Mouse (Mus musculus): ENCODE measurements around the gene Ado. TPM values are rescaled to one million over a fixed set of nuclear protein-coding genes. Genes with fewer than 3 reads are reported as not detected.

Ado gene
- 74.8 and 75.9 TPM in 2 replicates for polyA plus RNA-seq (2016; fragmentation: Nextera tagmentation; extraction: Ambion mirVana)

DNA sequence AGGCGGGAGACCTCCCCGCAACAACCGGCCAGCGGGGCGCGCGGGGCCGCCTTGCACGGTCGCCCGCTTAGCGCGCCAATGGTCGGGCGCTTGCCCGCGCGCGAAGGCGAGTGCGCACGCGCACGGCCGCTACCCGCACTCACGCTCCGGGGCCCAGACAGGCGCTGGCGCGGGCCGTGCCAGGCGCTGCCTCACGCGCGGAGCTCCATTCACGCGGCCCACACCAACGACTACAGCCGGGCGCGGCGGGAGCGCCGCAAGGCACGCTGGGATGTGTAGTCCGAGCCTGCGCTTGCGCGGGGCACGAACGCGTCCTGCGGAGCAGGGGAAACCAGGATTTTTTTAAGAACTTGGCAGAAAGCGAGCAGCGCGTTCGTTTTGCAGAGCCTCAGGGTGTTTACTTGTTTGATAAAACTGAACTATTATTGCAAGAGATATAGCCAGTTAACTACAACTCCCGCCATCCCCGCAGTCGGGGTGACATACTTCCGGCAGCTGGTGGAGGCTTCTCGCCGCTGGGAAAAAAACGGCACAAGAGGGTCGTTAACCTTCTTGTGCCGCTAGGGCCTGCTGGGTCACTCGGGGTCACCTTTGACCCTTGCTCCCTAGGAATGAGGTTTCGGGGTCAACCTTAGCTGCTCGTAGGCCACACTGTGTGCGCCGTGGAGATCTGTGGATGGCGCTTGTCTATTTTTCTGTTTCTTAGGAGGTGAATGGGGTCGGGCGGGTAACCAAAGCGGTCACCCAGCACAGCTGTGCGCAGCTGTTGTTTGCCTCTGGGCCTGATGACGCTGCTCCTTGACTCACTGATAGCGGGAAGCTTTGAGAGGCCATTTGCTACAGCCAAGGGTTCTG is at the start of gene Ado:
Gene Ado, minus strand, starts transcription at position 79 of the 855 bp plus-strand sequence.
- Histone ChIP-seq H3K4me3 (peak within 1 kb of the TSS; percentile 89), H3K9ac (replicated peaks) (peak within 1 kb of the TSS; percentile 91), H3K27me3 (peaks cover 5% of the 10 kb centered on the region; the same call in 1 of the 2 replicates), H3K27ac (replicated peaks) (peak within 1 kb of the TSS; percentile 96), H3K4me1 (peaks cover 28% of the 10 kb centered on the region), H3K36me3 (no peaks in the 10 kb centered on the region), H3K4me2 (replicated peaks) (peak within 1 kb of the TSS; percentile 95), H3K9me3 (no peaks in the 10 kb centered on the region)
- under 1% methylated on average over 78 of the region's 79 CpGs for WGBS
- ATAC-seq (ENCODE audit: low FRiP score, low read depth) = peak; percentile 97

- 86% methylated on average over 3 of the region's 3 CpGs for WGBS
- no peak overlapping the region for H3K9ac ChIP-seq (replicated peaks)
- no peaks in the 10 kb centered on the region for H3K36me3 ChIP-seq
- H3K4me1 ChIP-seq = no peaks in the 10 kb centered on the region
- no peak overlapping the region for H3K4me2 ChIP-seq (replicated peaks)
- H3K27ac ChIP-seq (replicated peaks) = no peak overlapping the region
- no peak for ATAC-seq (ENCODE audit: low FRiP score, low read depth)
- H3K9me3 ChIP-seq = no peaks in the 10 kb centered on the region
- H3K27me3 ChIP-seq = no peaks in the 10 kb centered on the region
- H3K4me3 ChIP-seq = no peak overlapping the region
Measured at GRCm38 (mm10) chr10:67595278-67595677, 46.5 kb upstream of the Ado start.

DNA sequence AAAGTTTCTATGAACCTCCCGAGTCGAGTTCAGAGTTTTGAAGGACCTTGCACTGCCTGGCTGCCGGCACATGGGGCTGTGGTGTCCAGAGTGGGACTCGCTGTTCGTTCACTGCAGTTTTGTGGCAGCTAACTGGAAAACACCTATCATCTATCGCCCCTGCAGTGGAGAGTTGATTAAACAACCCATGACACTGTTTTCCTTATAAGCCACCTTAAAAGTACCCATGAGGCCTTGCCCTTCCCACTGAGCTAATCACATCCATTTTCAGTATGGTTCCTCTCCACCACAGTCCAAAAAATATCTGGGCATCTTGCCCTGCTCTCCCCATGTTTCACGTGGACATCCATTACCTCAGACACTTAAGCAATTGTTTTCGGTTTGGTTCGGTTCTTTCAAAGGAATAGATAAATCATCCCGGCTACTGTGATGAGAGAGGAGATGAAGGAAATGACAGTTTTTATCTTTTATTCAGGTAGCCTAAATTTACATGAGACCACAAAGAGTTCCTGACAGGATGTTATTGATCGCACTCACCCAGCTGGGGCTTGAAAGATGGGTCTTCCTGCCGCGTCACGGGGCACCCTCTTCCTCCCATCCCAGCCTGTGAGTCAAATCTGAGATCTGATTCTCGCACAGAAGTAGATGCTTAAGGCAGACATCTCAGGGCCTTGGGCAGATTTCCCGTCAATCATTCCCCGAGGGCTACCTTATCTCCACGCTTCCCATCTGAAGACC is 37.3 kb upstream of the Ado start:
- no peaks in the 10 kb centered on the region for H3K27me3 ChIP-seq
- H3K36me3 ChIP-seq = no peaks in the 10 kb centered on the region
- ATAC-seq (ENCODE audit: low FRiP score, low read depth) = no peak
- no peak overlapping the region for H3K4me2 ChIP-seq (replicated peaks)
- H3K9me3 ChIP-seq = no peaks in the 10 kb centered on the region
- WGBS = 92% methylated on average over 18 of the region's 18 CpGs
- H3K4me1 ChIP-seq = no peaks in the 10 kb centered on the region
- H3K9ac ChIP-seq (replicated peaks) = no peak overlapping the region
- no peak overlapping the region for H3K27ac ChIP-seq (replicated peaks)
- no peak overlapping the region for H3K4me3 ChIP-seq

DNA sequence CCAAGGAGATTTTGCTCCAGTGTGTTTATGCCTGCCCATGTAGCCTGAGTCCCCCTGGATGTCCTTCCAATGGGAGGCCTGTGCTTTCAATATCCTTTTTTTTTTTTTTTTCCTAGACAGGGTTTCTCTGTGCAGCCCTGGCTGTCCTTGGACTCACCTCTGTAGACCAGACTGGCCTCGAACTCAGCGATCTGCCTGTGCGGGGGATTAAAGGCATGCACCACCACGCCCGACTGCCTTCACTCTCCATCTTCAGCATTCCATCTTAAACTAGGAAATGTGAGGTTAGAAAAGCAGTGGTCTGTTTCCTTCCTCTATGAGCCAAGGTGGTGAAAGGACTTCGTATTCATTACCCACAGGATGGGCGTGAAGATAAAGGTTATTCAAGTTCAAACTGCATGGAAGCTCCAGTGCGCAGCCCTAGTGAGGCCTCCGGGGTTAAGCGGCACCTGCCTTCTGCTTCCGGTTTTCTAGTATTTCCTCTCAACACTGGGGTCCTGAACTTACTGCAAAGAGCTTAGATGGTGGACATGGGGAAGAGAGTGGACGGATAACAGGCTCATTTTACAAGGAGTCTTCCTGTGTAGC is 33.0 kb upstream of the Ado start:
- H3K27me3 ChIP-seq = no peaks in the 10 kb centered on the region
- 83% methylated on average over 12 of the region's 12 CpGs for WGBS
- no peaks in the 10 kb centered on the region for H3K9me3 ChIP-seq
- H3K9ac ChIP-seq (replicated peaks) = no peak overlapping the region
- no peaks in the 10 kb centered on the region for H3K4me1 ChIP-seq
- no peak overlapping the region for H3K27ac ChIP-seq (replicated peaks)
- no peak overlapping the region for H3K4me3 ChIP-seq
- no peak overlapping the region for H3K4me2 ChIP-seq (replicated peaks)
- no peak for ATAC-seq (ENCODE audit: low FRiP score, low read depth)
- no peaks in the 10 kb centered on the region for H3K36me3 ChIP-seq

DNA sequence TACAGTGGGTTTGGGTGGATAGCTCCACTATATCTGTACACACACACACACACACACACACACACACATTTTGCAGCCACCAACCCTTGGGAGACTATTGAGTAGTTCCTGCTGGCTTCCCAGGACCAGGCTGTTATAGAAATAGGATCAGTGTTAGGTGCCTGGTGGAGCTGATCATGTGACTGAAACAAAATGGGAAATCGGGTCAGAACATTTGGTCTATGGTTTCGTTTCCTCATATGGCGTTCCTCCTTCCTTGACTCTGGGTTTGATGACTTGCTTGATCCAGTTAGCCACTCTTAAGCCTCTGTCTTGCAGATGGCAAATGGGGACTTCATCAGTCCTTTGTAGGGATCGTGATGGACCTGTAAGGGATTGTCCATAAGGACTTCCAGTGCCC is 31.1 kb upstream of the Ado start:
- WGBS = 96% methylated on average over 4 of the region's 4 CpGs

DNA sequence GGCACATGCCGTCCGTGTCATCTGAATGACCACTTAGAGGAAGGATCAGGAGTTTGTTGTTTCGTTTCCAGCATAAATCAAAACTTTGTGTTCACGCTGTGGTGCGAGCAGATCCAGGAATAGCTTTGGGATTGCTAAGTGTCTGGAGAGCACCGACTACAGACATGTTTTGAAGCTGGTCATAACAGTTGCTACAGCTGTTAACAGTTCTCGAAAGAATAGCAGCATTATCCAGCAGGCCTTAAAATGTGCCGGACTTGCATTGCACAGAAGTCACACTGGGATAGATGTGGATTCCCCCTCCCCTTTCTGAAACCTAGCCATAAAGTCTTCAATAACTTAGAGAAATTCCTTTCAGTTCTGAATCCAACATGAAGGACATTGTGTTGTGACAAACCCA is 24.6 kb upstream of the Ado start:
- no peaks in the 10 kb centered on the region for H3K27me3 ChIP-seq

More for the DNA sequence above, 31.1 kb upstream of the Ado start:
- Histone ChIP-seq H3K36me3 (no peaks in the 10 kb centered on the region), H3K4me3 (no peak overlapping the region), H3K27ac (replicated peaks) (no peak overlapping the region), H3K4me2 (replicated peaks) (no peak overlapping the region), H3K9ac (replicated peaks) (no peak overlapping the region), H3K27me3 (no peaks in the 10 kb centered on the region), H3K4me1 (no peaks in the 10 kb centered on the region), H3K9me3 (no peaks in the 10 kb centered on the region)
- no peak for ATAC-seq (ENCODE audit: low FRiP score, low read depth)

DNA sequence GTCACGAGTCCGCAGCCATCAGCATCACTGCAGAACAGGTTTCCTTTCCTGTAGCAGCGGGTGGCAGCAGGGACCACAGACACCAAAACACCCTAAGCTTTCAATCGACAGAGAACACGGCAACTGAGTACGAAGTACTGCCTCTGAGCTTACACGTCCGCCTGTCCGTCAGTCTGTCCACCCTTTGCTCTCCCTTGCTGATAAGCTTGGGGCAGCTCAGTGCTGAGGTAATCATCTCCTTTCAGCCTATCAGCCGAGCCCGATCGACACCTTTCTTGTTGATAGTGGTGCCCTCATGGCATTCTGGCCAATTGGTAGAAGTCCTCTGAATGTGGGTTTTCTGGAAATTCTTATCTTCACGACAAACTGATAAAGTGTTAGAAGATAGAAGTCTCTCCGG is 22.7 kb upstream of the Ado start:
- H3K9ac ChIP-seq (replicated peaks) = no peak overlapping the region
- H3K27ac ChIP-seq (replicated peaks) = no peak overlapping the region
- WGBS = 94% methylated on average over 14 of the region's 14 CpGs
- no peaks in the 10 kb centered on the region for H3K27me3 ChIP-seq
- no peak for ATAC-seq (ENCODE audit: low FRiP score, low read depth)
- H3K4me2 ChIP-seq (replicated peaks) = no peak overlapping the region
- H3K36me3 ChIP-seq = no peaks in the 10 kb centered on the region
- no peaks in the 10 kb centered on the region for H3K9me3 ChIP-seq
- H3K4me3 ChIP-seq = no peak overlapping the region
- 0 out of 2 replicates have a peak, but pooled peaks cover under 1% of the 10 kb centered on the region for H3K4me1 ChIP-seq

More for the DNA sequence above, 24.6 kb upstream of the Ado start:
- no peaks in the 10 kb centered on the region for H3K9me3 ChIP-seq
- H3K4me1 ChIP-seq = no peaks in the 10 kb centered on the region
- 76% methylated on average over 8 of the region's 8 CpGs for WGBS
- no peak overlapping the region for H3K27ac ChIP-seq (replicated peaks)
- no peak overlapping the region for H3K4me3 ChIP-seq
- no peak overlapping the region for H3K4me2 ChIP-seq (replicated peaks)
- no peak overlapping the region for H3K9ac ChIP-seq (replicated peaks)
- no peak for ATAC-seq (ENCODE audit: low FRiP score, low read depth)
- H3K36me3 ChIP-seq = no peaks in the 10 kb centered on the region

- WGBS = 87% methylated on average over 7 of the region's 7 CpGs
- H3K9ac ChIP-seq (replicated peaks) = no peak overlapping the region
- H3K4me2 ChIP-seq (replicated peaks) = no peak overlapping the region
- peaks cover 7% of the 10 kb centered on the region; the same call in 1 of the 2 replicates for H3K4me1 ChIP-seq
- no peak overlapping the region for H3K4me3 ChIP-seq
- peaks cover 3% of the 10 kb centered on the region; the same call in 1 of the 2 replicates for H3K27me3 ChIP-seq
- no peaks in the 10 kb centered on the region for H3K36me3 ChIP-seq
- H3K9me3 ChIP-seq = no peaks in the 10 kb centered on the region
- no peak overlapping the region for H3K27ac ChIP-seq (replicated peaks)
- ATAC-seq (ENCODE audit: low FRiP score, low read depth) = no peak
Measured at GRCm38 (mm10) chr10:67569539-67569938, 20.8 kb upstream of the Ado start.

DNA sequence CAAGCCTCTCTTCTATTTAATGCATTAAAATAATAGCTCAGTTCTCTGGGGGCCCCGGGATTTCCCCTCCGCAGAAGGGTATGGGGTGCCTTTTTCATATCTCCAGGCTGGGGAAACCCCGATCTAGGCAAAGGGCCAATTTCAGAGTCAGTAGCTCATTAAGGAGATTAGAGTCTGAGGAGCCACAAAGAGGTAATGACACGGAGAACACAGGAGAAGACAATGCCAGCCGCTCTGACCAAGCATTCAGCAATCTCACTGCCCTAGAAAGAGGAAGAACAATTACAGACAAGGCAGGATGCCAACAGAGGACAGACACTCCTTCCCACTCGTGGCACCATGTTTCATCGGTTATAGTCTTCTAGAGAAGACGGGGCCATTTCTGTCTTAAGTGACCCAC is 17.3 kb upstream of the Ado start:
- peaks cover 19% of the 10 kb centered on the region; the same call in 1 of the 2 replicates for H3K27me3 ChIP-seq
- no peak overlapping the region for H3K9ac ChIP-seq (replicated peaks)

GRCm38 (mm10) chr10:67564509-67564908 is 15.8 kb upstream of the Ado start:
- ATAC-seq (ENCODE audit: low FRiP score, low read depth) = no peak
- Histone ChIP-seq H3K27ac (replicated peaks) (no peak overlapping the region), H3K36me3 (no peaks in the 10 kb centered on the region), H3K27me3 (peaks cover 19% of the 10 kb centered on the region; the same call in 1 of the 2 replicates), H3K4me2 (replicated peaks) (no peak overlapping the region), H3K4me1 (peaks cover 15% of the 10 kb centered on the region; the same call in 1 of the 2 replicates), H3K9ac (replicated peaks) (no peak overlapping the region), H3K4me3 (no peak overlapping the region), H3K9me3 (no peaks in the 10 kb centered on the region)
- WGBS = 92% methylated on average over 7 of the region's 7 CpGs

More for the DNA sequence above, 17.3 kb upstream of the Ado start:
- WGBS = 61% methylated on average over 8 of the region's 8 CpGs
- ATAC-seq (ENCODE audit: low FRiP score, low read depth) = no peak
- Histone ChIP-seq H3K36me3 (no peaks in the 10 kb centered on the region), H3K4me3 (no peak overlapping the region), H3K27ac (replicated peaks) (no peak overlapping the region), H3K4me2 (replicated peaks) (no peak overlapping the region), H3K9me3 (no peaks in the 10 kb centered on the region), H3K4me1 (peaks cover 7% of the 10 kb centered on the region; the same call in 1 of the 2 replicates)

- no peak overlapping the region for H3K27ac ChIP-seq (replicated peaks)
- H3K27me3 ChIP-seq = peaks cover 19% of the 10 kb centered on the region; the same call in 1 of the 2 replicates
- WGBS = 82% methylated on average over 1 of the region's 1 CpGs
- H3K36me3 ChIP-seq = no peaks in the 10 kb centered on the region
- peaks cover 13% of the 10 kb centered on the region; the same call in 1 of the 2 replicates for H3K4me1 ChIP-seq
- ATAC-seq (ENCODE audit: low FRiP score, low read depth) = no peak
- no peak overlapping the region for H3K9ac ChIP-seq (replicated peaks)
- H3K9me3 ChIP-seq = no peaks in the 10 kb centered on the region
- no peak overlapping the region for H3K4me3 ChIP-seq
- H3K4me2 ChIP-seq (replicated peaks) = no peak overlapping the region
Measured at GRCm38 (mm10) chr10:67561185-67561584, 12.4 kb upstream of the Ado start.

All from midbrain, embryonic 12.5 days (tissue).